8 mouse cellular contexts compared by ENCODE assay signal in the genomic region with DNA sequence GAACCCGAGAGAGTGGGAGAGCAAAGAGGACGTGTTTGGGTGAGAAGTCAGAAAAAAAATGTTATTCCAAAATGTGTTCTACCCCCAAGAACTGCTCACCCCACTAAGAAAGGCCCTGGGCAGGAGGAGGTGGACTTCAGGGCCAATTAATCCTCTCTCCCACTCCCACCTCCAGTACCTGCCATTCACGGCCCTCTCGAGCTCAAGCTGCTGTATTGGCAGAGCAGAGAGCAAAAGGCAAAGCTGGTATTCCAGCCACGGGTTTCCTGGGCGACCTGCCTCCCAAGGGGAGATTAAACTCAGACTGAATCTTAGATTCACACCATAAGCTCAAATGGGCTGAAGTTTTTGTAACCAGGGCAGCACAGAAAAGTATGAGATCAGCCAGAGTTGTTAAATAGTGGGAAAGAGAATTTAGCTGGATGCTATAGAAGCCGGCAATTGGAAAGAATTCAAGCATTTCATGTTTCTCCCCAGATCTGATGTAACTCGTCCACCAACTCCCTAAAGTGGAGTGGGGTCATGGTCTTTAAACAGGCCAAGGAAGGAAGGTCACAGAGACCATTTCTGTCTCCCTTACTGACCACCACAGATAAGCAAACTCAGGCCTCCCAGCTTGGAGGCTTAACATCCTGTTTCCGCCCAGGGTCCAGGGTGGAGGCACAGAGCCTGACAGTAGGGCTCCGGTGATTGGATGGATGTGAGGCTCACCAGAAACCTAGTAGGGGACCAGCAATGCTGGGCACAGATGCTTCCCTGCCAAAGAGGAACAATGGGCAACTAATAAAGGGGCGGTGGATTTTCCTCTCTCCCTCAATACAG.
DNase-seq lines count a peak whose midpoint lies in the region; ATAC-seq lines count a peak whose summit lies in the region.

No protein-coding gene starts in this region.

- H3K27ac ChIP-seq in kidney, embryonic 14.5 days (ENCODE audit: low read depth, low read length): peak overlapping the region; percentile 61; the same call in 1 of the 2 replicates

- no peak overlapping the region for H3K9ac ChIP-seq in kidney, embryonic 14.5 days (ENCODE audit: low read depth, low read length)

- 38% methylated on average over 11 of the region's 11 CpGs for WGBS in kidney, embryonic 14.5 days

- peak; percentile 51 for DNase-seq in adrenal gland, postnatal 14 days
- peak; percentile 24 to 70 for DNase-seq in heart, adult 18-20 months
- peak; percentile 39 for DNase-seq in lung, postnatal 25 days (ENCODE audit: low spot score)
- no peak for DNase-seq in testis, postnatal 14 days (ENCODE audit: low spot score)
- DNase-seq in left cerebral cortex, postnatal 4 days: no peak
- DNase-seq in frontal cortex, postnatal 14 days (ENCODE audit: low spot score in 2 of 2): no peak

- H3K4me2 ChIP-seq in kidney, embryonic 14.5 days (replicated peaks; ENCODE audit: low read depth, low read length): no peak overlapping the region

- H3K9me3 ChIP-seq in kidney, embryonic 14.5 days (ENCODE audit: control insufficient read depth, low read length): no peaks in the 10 kb centered on the region

- H3K4me1 ChIP-seq in kidney, embryonic 14.5 days (ENCODE audit: control insufficient read depth, insufficient read depth, low read length): peaks cover 7% of the 10 kb centered on the region; the same call in 1 of the 2 replicates

- H3K36me3 ChIP-seq in kidney, embryonic 14.5 days (ENCODE audit: control insufficient read depth, insufficient read depth, low read length): no peaks in the 10 kb centered on the region

- no peaks in the 10 kb centered on the region for H3K27me3 ChIP-seq in kidney, embryonic 14.5 days (ENCODE audit: control insufficient read depth, insufficient read depth, low read length)

- no peak overlapping the region for H3K4me3 ChIP-seq in kidney, embryonic 14.5 days (ENCODE audit: low read length)

- peak; percentile 43; the same call in 1 of the 2 replicates for ATAC-seq in kidney, embryonic 14.5 days (ENCODE audit: low FRiP score, low TSS enrichment)
- no peak for ATAC-seq in monocyte, adult 5-6 weeks (replicated peaks; ENCODE audit: insufficient number of reproducible peaks, low FRiP score, low TSS enrichment, poor library complexity, severe bottlenecking)

- intact Hi-C loops in left cerebral cortex, postnatal 4 days (cut with DNase I): no loop called here

Comparison
In these comparisons a context has a peak if more than half of its experiments do, and no peak if none do; other contexts are left out.
1. DNase-seq: peak in adrenal gland, postnatal 14 days (single experiment), heart, adult 18-20 months (2 of 2) and lung, postnatal 25 days (single experiment); none in testis, postnatal 14 days (single experiment), left cerebral cortex, postnatal 4 days (single experiment) and frontal cortex, postnatal 14 days (0 of 2).